ENCODE assay signal across 26 mouse cellular contexts in genomic region chr8:104609222-104609621, GRCm38 (mm10). TPM values are rescaled to one million over a fixed set of nuclear protein-coding genes. Genes with fewer than 3 reads are reported as not detected.
A peak's percentile ranks its signal among the peaks of the same experiment; 100 is the strongest.
DNase-seq lines count a peak whose midpoint lies in the region; ATAC-seq and TF ChIP-seq lines count a peak whose summit lies in the region.
"Had no signal": no experiment of that assay in that cellular context is flagged by ENCODE, and none has a peak within 500 bp of the region (broad histone marks: within the 10 kb centered on the region; RNA-seq: fewer than 3 reads in every experiment).

No protein-coding gene starts in this region.

- H3K9me3 ChIP-seq in heart, embryonic 13.5 days, result no peaks in the 10 kb centered on the region
- H3K9me3 ChIP-seq: embryonic facial prominence, embryonic 15.5 days; hindbrain, embryonic 10.5 days; neural tube, embryonic 13.5 days had no signal

- peaks cover 96% of the 10 kb centered on the region for H3K4me1 ChIP-seq in heart, embryonic 13.5 days
- H3K4me1 ChIP-seq in lung, adult 2 months (ENCODE audit: control insufficient read depth, insufficient read depth, low read length), result no peaks in the 10 kb centered on the region
- H3K4me1 ChIP-seq: embryonic facial prominence, embryonic 15.5 days; neural tube, embryonic 13.5 days had no signal

- TF ChIP-seq POLR2A in lung, adult 2 months (IDR thresholded peaks at IDR 0.05; ENCODE audit: borderline replicate concordance, extremely low read depth, low read depth, low read length), result no peak

- H3K27ac ChIP-seq in gastrocnemius, adult 2 months, result peak overlapping the region; percentile 68
- H3K27ac ChIP-seq in heart, embryonic 13.5 days (replicated peaks), result peak overlapping the region; percentile 99
- H3K27ac ChIP-seq: embryonic facial prominence, embryonic 15.5 days; hindbrain, embryonic 10.5 days; macrophage; neural tube, embryonic 13.5 days; stomach, postnatal 0 days had no signal

- H3K36me3 ChIP-seq in heart, embryonic 13.5 days, result no peaks in the 10 kb centered on the region
- H3K36me3 ChIP-seq: embryonic facial prominence, embryonic 15.5 days; hindbrain, embryonic 10.5 days; neural tube, embryonic 13.5 days had no signal

- WGBS in heart, embryonic 13.5 days, result 31% methylated on average over 8 of the region's 8 CpGs
- WGBS in lung, adult 2 months, result 68% methylated on average over 8 of the region's 8 CpGs

- peak; percentile 9; the same call in 1 of the 2 replicates for ATAC-seq in heart, embryonic 13.5 days (ENCODE audit: extremely low read depth, insufficient number of reproducible peaks, low FRiP score, low TSS enrichment)
- ATAC-seq: liver, postnatal 0 days had no signal

- DNase-seq in gastrocnemius, adult 2 months, result peak; percentile 87
- no peak for DNase-seq in gastrocnemius, postnatal 4 days (ENCODE audit: low spot score in 2 of 2)
- DNase-seq in gastrocnemius, postnatal 14 days, result peak; percentile 58
- peak; percentile 79 for DNase-seq in heart, postnatal 4 days
- DNase-seq in spleen, postnatal 4 days (ENCODE audit: low spot score in 2 of 2), result no peak
- no peak for DNase-seq in lung, adult 2 months
- DNase-seq: adrenal gland, postnatal 25 days; cerebellum, adult 9-10 months; embryo, embryonic 11 days; kidney, adult 9 months; kidney, postnatal 36 days; liver; liver, postnatal 0 days; right cerebral cortex, postnatal 14 days had no signal

- intact Hi-C loops in gastrocnemius, adult 2 months (cut with DNase I), result no loop called here
- intact Hi-C loops in gastrocnemius, postnatal 14 days (cut with DNase I; ENCODE audit: low total_unique reads), result no loop called here

- no peak overlapping the region for H3K4me3 ChIP-seq in gastrocnemius, adult 2 months
- peak overlapping the region; percentile 47 for H3K4me3 ChIP-seq in heart, embryonic 13.5 days
- H3K4me3 ChIP-seq in lung, adult 2 months (replicated peaks; ENCODE audit: extremely low read depth, low read depth, low read length), result no peak overlapping the region
- H3K4me3 ChIP-seq: embryonic facial prominence, embryonic 15.5 days; hindbrain, embryonic 10.5 days; neural tube, embryonic 13.5 days had no signal

- TF ChIP-seq CTCF in gastrocnemius, adult 2 months (IDR thresholded peaks at IDR 0.05), result no peak
- no peak for TF ChIP-seq CTCF in lung, adult 2 months (IDR thresholded peaks at IDR 0.05; ENCODE audit: insufficient read depth, low read length)

- H3K27me3 ChIP-seq in heart, embryonic 13.5 days (replicated peaks), result no peaks in the 10 kb centered on the region
- H3K27me3 ChIP-seq: embryonic facial prominence, embryonic 15.5 days; neural tube, embryonic 13.5 days had no signal

- peak overlapping the region; percentile 68 for H3K4me2 ChIP-seq in heart, embryonic 13.5 days
- H3K4me2 ChIP-seq: embryonic facial prominence, embryonic 15.5 days; midbrain, embryonic 11.5 days; neural tube, embryonic 13.5 days had no signal

- H3K9ac ChIP-seq in heart, embryonic 13.5 days, result peak overlapping the region; percentile 78
- H3K9ac ChIP-seq: embryonic facial prominence, embryonic 15.5 days; liver, postnatal 0 days; neural tube, embryonic 13.5 days had no signal

RNA-seq across cellular contexts. Expression of gene Cdh16, which starts 15.0 kb away (rescaled TPM):
- total RNA-seq in gastrocnemius, adult 2 months (2021), result not detected
- total RNA-seq in gastrocnemius, postnatal 4 days (2021), result 1 to 10 TPM; 1.9 to 2.4 TPM
- total RNA-seq in gastrocnemius, postnatal 14 days (2021), result not detected
- 18.2 and 18.4 TPM in 2 replicates for polyA plus RNA-seq in heart, embryonic 13.5 days (2015; fragmentation: Nextera tagmentation; extraction: Ambion mirVana)
- 1 to 10 TPM; 2.8 to 4.6 TPM for total RNA-seq in heart, postnatal 4 days (2021)
- 9.6 and 16.2 TPM in 2 replicates for polyA plus RNA-seq in lung, adult 2 months (2012; rRNA removed)
- total RNA-seq: adrenal gland, postnatal 25 days; layer of hippocampus, postnatal 10 days; left cerebral cortex, postnatal 10 days; monocyte, adult 5-6 weeks had no signal
- polyA plus RNA-seq: forebrain, embryonic 11.5 days; frontal cortex, adult 2 months; hindbrain, embryonic 10.5 days; macrophage; midbrain, embryonic 11.5 days had no signal

RNA-seq across cellular contexts. Expression of gene Pdp2, which starts 18.0 kb away (rescaled TPM):
- total RNA-seq in gastrocnemius, adult 2 months (2021), result 1 to 10 TPM; 4.0 to 4.6 TPM
- total RNA-seq in gastrocnemius, postnatal 4 days (2021), result 1 to 10 TPM; 5.9 to 6.9 TPM
- total RNA-seq in gastrocnemius, postnatal 14 days (2021), result 1 to 10 TPM; 3.9 to 4.7 TPM
- 7.1 and 7.3 TPM in 2 replicates for polyA plus RNA-seq in heart, embryonic 13.5 days (2015; fragmentation: Nextera tagmentation; extraction: Ambion mirVana)
- 1 to 10 TPM; 5.0 to 5.4 TPM for total RNA-seq in heart, postnatal 4 days (2021)
- polyA plus RNA-seq in lung, adult 2 months (2012; rRNA removed), result 3.4 and 4.4 TPM in 2 replicates

RNA-seq across cellular contexts. Expression of gene Rrad, which starts 21.9 kb away (rescaled TPM):
- total RNA-seq in gastrocnemius, adult 2 months (2021), result 1 to 10 TPM; 2.8 to 3.1 TPM
- total RNA-seq in gastrocnemius, postnatal 4 days (2021), result 10 to 100 TPM; 93.9 to 98.3 TPM
- total RNA-seq in gastrocnemius, postnatal 14 days (2021), result 10 to 100 TPM in 1 of 2 experiments, 1 to 10 TPM in 1; 3.7 to 15.5 TPM
- 285 and 323 TPM in 2 replicates for polyA plus RNA-seq in heart, embryonic 13.5 days (2015; fragmentation: Nextera tagmentation; extraction: Ambion mirVana)
- total RNA-seq in heart, postnatal 4 days (2021), result 100 to 1,000 TPM; 193 to 274 TPM
- polyA plus RNA-seq in lung, adult 2 months (2012; rRNA removed), result 10.9 and 19.5 TPM in 2 replicates

RNA-seq across cellular contexts. Expression of gene Ciao2b, which starts 32.5 kb away (rescaled TPM):
- 10 to 100 TPM; 33.8 to 42.3 TPM for total RNA-seq in gastrocnemius, adult 2 months (2021)
- total RNA-seq in gastrocnemius, postnatal 4 days (2021), result 10 to 100 TPM; 51.6 to 58.9 TPM
- 10 to 100 TPM; 27.1 to 32.0 TPM for total RNA-seq in gastrocnemius, postnatal 14 days (2021)
- 186 and 228 TPM in 2 replicates for polyA plus RNA-seq in heart, embryonic 13.5 days (2015; fragmentation: Nextera tagmentation; extraction: Ambion mirVana)
- 10 to 100 TPM; 82.2 to 85.4 TPM for total RNA-seq in heart, postnatal 4 days (2021)
- polyA plus RNA-seq in lung, adult 2 months (2012; rRNA removed), result 34.7 and 35.3 TPM in 2 replicates

Comparison
In these comparisons a context has a peak if more than half of its experiments do, and no peak if none do; other contexts are left out.
1. DNase-seq: peak in gastrocnemius, adult 2 months (single experiment), gastrocnemius, postnatal 14 days (single experiment) and heart, postnatal 4 days (single experiment); none in gastrocnemius, postnatal 4 days (0 of 2), spleen, postnatal 4 days (0 of 2) and lung, adult 2 months (single experiment).
2. RNA of gene Rrad, which starts 21.9 kb away (total RNA-seq): 193 to 274 TPM in heart, postnatal 4 days and 93.9 to 98.3 TPM in gastrocnemius, postnatal 4 days; 3.7 to 15.5 TPM in gastrocnemius, postnatal 14 days and 2.8 to 3.1 TPM in gastrocnemius, adult 2 months; every median in the first group is over 4 times any median in the second.